Comparison of ENCODE assay signal across 16 mouse cellular contexts in the genomic region with DNA sequence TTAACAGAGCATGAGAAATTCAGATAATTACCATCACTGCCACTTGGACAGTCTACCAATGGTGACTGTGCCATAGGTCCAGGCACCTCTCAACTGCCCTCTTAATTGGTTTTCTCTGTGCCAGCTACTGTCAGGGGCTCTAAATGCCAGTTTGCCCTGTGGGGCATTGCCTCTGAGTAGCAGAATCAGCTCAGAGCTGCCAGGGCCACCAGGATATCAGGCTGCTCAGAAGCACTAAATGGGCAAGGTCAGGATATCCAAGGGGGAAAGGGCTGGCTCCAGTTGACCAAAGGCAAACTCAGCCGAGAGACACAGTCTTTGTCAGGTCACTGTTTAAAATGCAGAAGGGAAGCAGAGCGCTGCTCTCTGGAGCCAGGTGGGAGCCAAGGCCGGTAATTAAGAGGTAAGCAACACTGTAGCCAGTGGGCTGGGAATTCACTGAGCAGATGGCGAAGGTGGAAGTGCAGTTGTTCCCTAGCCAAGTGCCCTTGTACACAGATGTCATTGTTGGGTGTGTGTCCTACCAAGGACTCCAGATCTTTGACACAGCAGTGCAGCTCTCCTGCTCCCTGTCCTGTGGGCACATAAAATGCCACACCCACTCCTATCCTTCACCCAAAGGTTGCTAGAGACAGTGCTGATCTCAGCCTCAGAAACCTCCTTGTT.
DNase-seq lines count a peak whose midpoint lies in the region; ATAC-seq lines count a peak whose summit lies in the region.
"Had no signal": no experiment of that assay in that cellular context is flagged by ENCODE, and none has a peak within 500 bp of the region (broad histone marks: within the 10 kb centered on the region; RNA-seq: fewer than 3 reads in every experiment).

No protein-coding gene starts in this region.

- H3K4me2 ChIP-seq in midbrain, embryonic 14.5 days (ENCODE audit: low read length) = no peak overlapping the region
- H3K4me2 ChIP-seq in forebrain, embryonic 15.5 days (replicated peaks) = no peak overlapping the region
- H3K4me2 ChIP-seq in midbrain, embryonic 16.5 days (ENCODE audit: low read length) = no peak overlapping the region
- H3K4me2 ChIP-seq: embryonic facial prominence, embryonic 13.5 days had no signal

- no peaks in the 10 kb centered on the region for H3K27me3 ChIP-seq in midbrain, embryonic 14.5 days (ENCODE audit: control insufficient read depth, insufficient read depth, low read length)
- 0 out of 2 replicates have a peak, but pooled peaks cover 4% of the 10 kb centered on the region for H3K27me3 ChIP-seq in midbrain, embryonic 10.5 days (ENCODE audit: low read depth, poor library complexity, severe bottlenecking)
- no peaks in the 10 kb centered on the region for H3K27me3 ChIP-seq in forebrain, embryonic 15.5 days
- H3K27me3 ChIP-seq in midbrain, embryonic 16.5 days (ENCODE audit: control insufficient read depth, insufficient read depth, low read depth, low read length) = no peaks in the 10 kb centered on the region
- H3K27me3 ChIP-seq: embryonic facial prominence, embryonic 13.5 days had no signal

- H3K36me3 ChIP-seq in midbrain, embryonic 14.5 days (ENCODE audit: control insufficient read depth, insufficient read depth, low read length) = no peaks in the 10 kb centered on the region
- H3K36me3 ChIP-seq in midbrain, embryonic 10.5 days = no peaks in the 10 kb centered on the region
- no peaks in the 10 kb centered on the region for H3K36me3 ChIP-seq in forebrain, embryonic 15.5 days
- H3K36me3 ChIP-seq in midbrain, embryonic 16.5 days (ENCODE audit: control insufficient read depth, insufficient read depth, low read length) = no peaks in the 10 kb centered on the region
- H3K36me3 ChIP-seq: embryonic facial prominence, embryonic 13.5 days had no signal

- peak; percentile 64 for ATAC-seq in cerebellum, adult (ENCODE audit: insufficient number of reproducible peaks, low FRiP score, low TSS enrichment)
- ATAC-seq in midbrain, embryonic 14.5 days (ENCODE audit: low FRiP score, low TSS enrichment) = no peak; the same call in 1 of the 2 replicates
- ATAC-seq in forebrain, embryonic 15.5 days (replicated peaks) = peak; percentile 70
- ATAC-seq in midbrain, embryonic 16.5 days = peak; percentile 46; the same call in 1 of the 2 replicates

- WGBS in midbrain, embryonic 14.5 days = 53% methylated on average over 4 of the region's 4 CpGs
- 76% methylated on average over 4 of the region's 4 CpGs for WGBS in midbrain, embryonic 10.5 days
- 43% methylated on average over 4 of the region's 4 CpGs for WGBS in forebrain, embryonic 15.5 days
- 60% methylated on average over 4 of the region's 4 CpGs for WGBS in midbrain, embryonic 16.5 days

- no peak overlapping the region for H3K9ac ChIP-seq in midbrain, embryonic 14.5 days (replicated peaks; ENCODE audit: low read length)
- no peak overlapping the region for H3K9ac ChIP-seq in forebrain, embryonic 15.5 days (replicated peaks)
- no peak overlapping the region for H3K9ac ChIP-seq in midbrain, embryonic 16.5 days (ENCODE audit: low read depth, low read length)
- H3K9ac ChIP-seq: embryonic facial prominence, embryonic 13.5 days had no signal

- DNase-seq in cerebellum, adult 8-10 months = no peak
- DNase-seq in midbrain, embryonic 14.5 days = no peak
- no peak for DNase-seq in midbrain, embryonic 10.5 days (ENCODE audit: low spot score)
- no peak for DNase-seq in gastrocnemius, postnatal 4 days (ENCODE audit: low spot score in 2 of 2)
- no peak for DNase-seq in embryo, embryonic 10 days (ENCODE audit: low spot score)
- DNase-seq: adrenal gland, postnatal 10 days; heart, adult 2 months; heart, postnatal 36 days; kidney, adult 18-20 months; lung, adult 18-20 months; spleen, adult 18-20 months had no signal

- no peak overlapping the region for H3K4me3 ChIP-seq in midbrain, embryonic 14.5 days (replicated peaks; ENCODE audit: low read depth, low read length)
- no peak overlapping the region for H3K4me3 ChIP-seq in midbrain, embryonic 10.5 days
- no peak overlapping the region for H3K4me3 ChIP-seq in forebrain, embryonic 15.5 days
- no peak overlapping the region for H3K4me3 ChIP-seq in midbrain, embryonic 16.5 days (ENCODE audit: low read depth, low read length)
- H3K4me3 ChIP-seq: embryonic facial prominence, embryonic 13.5 days; heart, adult 2 months had no signal

- H3K27ac ChIP-seq in midbrain, embryonic 14.5 days (replicated peaks; ENCODE audit: low read depth, low read length) = peak overlapping the region; percentile 41
- H3K27ac ChIP-seq in midbrain, embryonic 10.5 days (replicated peaks) = no peak overlapping the region
- peak overlapping the region; percentile 65 for H3K27ac ChIP-seq in forebrain, embryonic 15.5 days (replicated peaks)
- no peak overlapping the region; the same call in 1 of the 2 replicates for H3K27ac ChIP-seq in midbrain, embryonic 16.5 days (ENCODE audit: low read length)
- H3K27ac ChIP-seq: heart, adult 2 months; stomach, postnatal 0 days had no signal

- peaks cover 17% of the 10 kb centered on the region for H3K4me1 ChIP-seq in midbrain, embryonic 14.5 days (ENCODE audit: control insufficient read depth, insufficient read depth, low read length)
- peaks cover 10% of the 10 kb centered on the region for H3K4me1 ChIP-seq in midbrain, embryonic 10.5 days
- H3K4me1 ChIP-seq in forebrain, embryonic 15.5 days = peaks cover 31% of the 10 kb centered on the region
- H3K4me1 ChIP-seq in midbrain, embryonic 16.5 days (ENCODE audit: control insufficient read depth, insufficient read depth, low read length) = peaks cover 23% of the 10 kb centered on the region

- no peaks in the 10 kb centered on the region for H3K9me3 ChIP-seq in midbrain, embryonic 14.5 days (ENCODE audit: control insufficient read depth, low read length)
- H3K9me3 ChIP-seq in midbrain, embryonic 10.5 days (replicated peaks) = no peaks in the 10 kb centered on the region
- H3K9me3 ChIP-seq in forebrain, embryonic 15.5 days = no peaks in the 10 kb centered on the region
- no peaks in the 10 kb centered on the region for H3K9me3 ChIP-seq in midbrain, embryonic 16.5 days (replicated peaks; ENCODE audit: control insufficient read depth, low read length, poor library complexity, severe bottlenecking)
- H3K9me3 ChIP-seq: embryonic facial prominence, embryonic 13.5 days had no signal

Comparison
In these comparisons a context has a peak if more than half of its experiments do, and no peak if none do; other contexts are left out.
1. H3K27ac ChIP-seq: peak in midbrain, embryonic 14.5 days (single experiment) and forebrain, embryonic 15.5 days (single experiment); none in midbrain, embryonic 10.5 days (single experiment) and midbrain, embryonic 16.5 days (single experiment).